Mouse (Mus musculus) liver, embryonic 14.5 days (tissue): ENCODE results near the gene Snapc3. TPM values are rescaled to one million over a fixed set of nuclear protein-coding genes. Genes with fewer than 3 reads are reported as not detected.
A peak's percentile ranks its signal among the peaks of the same experiment; 100 is the strongest.

Source experiments
- ATAC-seq: fragments of 200-750 bp; cut with Nextera tagmentation; 2 replicates; pipeline ENCODE4 v1.8.0; 2017; ENCODE audit warnings: moderate number of reproducible peaks, mild to moderate bottlenecking, moderate library complexity; ENCODE audit not compliant: insufficient read depth
- DNase-seq, 3 experiments: peaks; one replicate each; pipeline ENCODE4 v3.0.0-alpha.2; 2012 to 2013; ENCODE audit warnings: low read depth in 3 of 3, low spot score in 3 of 3
- H3K27ac ChIP-seq: fragments of 300-500 bp; sonication (generic); 2 replicates; pipeline ENCODE4 v1.5.1; 2014; ENCODE audit warnings: moderate library complexity, mild to moderate bottlenecking, control low read depth, inconsistent platforms
- H3K27me3 ChIP-seq: fragments of 300-500 bp; sonication (generic); 2 replicates; pipeline ENCODE4 v1.6.1; 2014; ENCODE audit warnings: mild to moderate bottlenecking, low read length, moderate library complexity; ENCODE audit not compliant: control insufficient read depth, insufficient read depth
- H3K36me3 ChIP-seq: fragments of 300-500 bp; sonication (generic); replicated peaks from 2 replicates; pipeline ENCODE4 v1.6.1; 2014; ENCODE audit warnings: low read depth; ENCODE audit not compliant: control insufficient read depth, insufficient read depth
- H3K4me1 ChIP-seq, 2 experiments: fragments of 200-500 bp in 1 of 2; fragments of 300-500 bp in 1 of 2; sonication (generic) in 1 of 2; replicated peaks; 2 replicates each; pipeline ENCODE4 v1.6.1; 2012 to 2014; ENCODE audit warnings: antibody characterized with exemption in 1 of 2, inconsistent platforms in 1 of 2, low read length in 1 of 2; ENCODE audit not compliant: control insufficient read depth in 2 of 2, insufficient read depth in 2 of 2
- H3K4me2 ChIP-seq: fragments of 300-500 bp; sonication (generic); 2 replicates; pipeline ENCODE4 v1.6.1; 2014; ENCODE audit warnings: low read depth, mild to moderate bottlenecking, control low read depth, moderate library complexity
- H3K4me3 ChIP-seq, 2 experiments: fragments of 200-500 bp in 1 of 2; fragments of 300-500 bp in 1 of 2; sonication (generic) in 1 of 2; 2 replicates each; pipeline ENCODE4 v1.5.1; 2012 to 2014; ENCODE audit warnings: low read depth in 2 of 2, low read length in 2 of 2, mild to moderate bottlenecking in 2 of 2, control low read depth in 1 of 2, inconsistent platforms in 1 of 2, moderate library complexity in 1 of 2; ENCODE audit not compliant: insufficient read depth in 1 of 2
- H3K9ac ChIP-seq: fragments of 300-500 bp; sonication (generic); replicated peaks from 2 replicates; pipeline ENCODE4 v1.6.1; 2014; ENCODE audit warnings: mild to moderate bottlenecking, control low read depth, moderate library complexity
- H3K9me3 ChIP-seq: fragments of 300-500 bp; sonication (generic); 2 replicates; pipeline ENCODE4 v1.6.1; 2016; ENCODE audit warnings: low read length, mixed read lengths; ENCODE audit not compliant: control insufficient read depth
- CTCF ChIP-seq: IDR thresholded peaks from 2 replicates; pipeline ENCODE4 v1.5.1; 2016; ENCODE audit warnings: antibody characterized with exemption, low read depth, control low read depth
- EP300 ChIP-seq: IDR thresholded peaks from 2 replicates; pipeline ENCODE4 v1.6.1; 2016; ENCODE audit warnings: antibody characterized with exemption, low read depth
- WGBS: fragments of 180-500 bp; shearing (Covaris S2); extraction: QIAGEN DNeasy Blood & Tissue Kit; methylation state at CpG from one replicate; pipeline ENCODE4 v1.1.7; 2014; ENCODE audit not compliant: insufficient replicate concordance; 5-methylcytosine and 5-hydroxymethylcytosine counted together
- polyA plus RNA-seq, 2 experiments: library from polyadenylated mRNA; depleted of rRNA in 1 of 2; stranded (reverse) in 1 of 2; unstranded in 1 of 2; fragments of >200 nt; fragmentation: Nextera tagmentation in 1 of 2; extraction: Ambion mirVana in 1 of 2; gene quantifications; 2 replicates each; pipeline versions ENCODE4 v1.2.1 to v1.2.3; 2012 to 2014

The Snapc3 gene
- 5.7 and 6.4 TPM in 2 replicates for polyA plus RNA-seq (2012; rRNA removed)
- polyA plus RNA-seq (2014; fragmentation: Nextera tagmentation; extraction: Ambion mirVana), result 8.3 and 8.5 TPM in 2 replicates

DNA sequence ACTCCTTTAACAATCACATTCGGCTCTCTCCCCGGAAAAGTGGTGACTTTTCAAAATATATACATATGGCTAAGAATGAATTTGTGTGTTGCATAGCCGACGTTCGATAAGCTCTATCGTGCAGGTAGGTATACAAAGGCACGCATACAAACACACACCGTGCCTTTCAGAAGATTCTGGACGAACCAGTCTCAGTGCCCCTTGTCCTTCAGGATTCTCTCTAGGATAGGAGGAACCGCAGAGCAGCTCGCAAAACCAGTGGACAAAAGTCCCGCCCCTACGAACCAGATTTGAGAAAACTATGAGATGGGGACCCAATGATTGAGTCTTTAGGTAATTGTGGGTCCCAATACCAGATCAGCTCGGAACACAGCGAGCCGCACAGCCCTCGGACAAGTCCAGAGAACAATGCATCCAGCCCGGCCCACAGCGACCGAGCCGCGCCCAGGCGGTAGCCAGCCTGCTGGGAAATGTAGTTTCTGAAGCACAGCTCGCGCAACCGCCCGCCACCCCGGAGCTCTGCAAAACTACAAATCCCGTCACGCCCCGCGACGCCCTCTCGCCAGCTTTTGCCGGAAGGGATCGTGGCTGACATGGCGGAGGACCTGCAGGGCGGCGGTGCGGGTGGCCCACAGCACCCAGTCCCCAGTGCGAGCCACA is at the start of gene Snapc3:
TSS of gene Snapc3 (plus strand) at position 565 of the 660 bp plus-strand sequence.
- 1% methylated on average over 41 of the region's 41 CpGs for WGBS
- H3K36me3 ChIP-seq, result no peaks in the 10 kb centered on the region
- H3K9ac ChIP-seq, result peak within 1 kb of the TSS; percentile 95
- DNase-seq (peak; percentile 88 to 90 (median 90)), ATAC-seq (peak; percentile 98)
- H3K27ac ChIP-seq, result no peak within 1 kb of the TSS; the same call in 1 of the 2 replicates
- H3K4me1 ChIP-seq, result peaks cover 9 to 11% of the 10 kb centered on the region in 2 experiments
- H3K27me3 ChIP-seq, result no peaks in the 10 kb centered on the region
- peak within 1 kb of the TSS; percentile 77 for H3K4me2 ChIP-seq
- H3K4me3 ChIP-seq, result peak within 1 kb of the TSS; percentile 88 to 99
- TF ChIP-seq EP300 (no peak), CTCF (peak; percentile 46)
- H3K9me3 ChIP-seq, result no peaks in the 10 kb centered on the region

DNA sequence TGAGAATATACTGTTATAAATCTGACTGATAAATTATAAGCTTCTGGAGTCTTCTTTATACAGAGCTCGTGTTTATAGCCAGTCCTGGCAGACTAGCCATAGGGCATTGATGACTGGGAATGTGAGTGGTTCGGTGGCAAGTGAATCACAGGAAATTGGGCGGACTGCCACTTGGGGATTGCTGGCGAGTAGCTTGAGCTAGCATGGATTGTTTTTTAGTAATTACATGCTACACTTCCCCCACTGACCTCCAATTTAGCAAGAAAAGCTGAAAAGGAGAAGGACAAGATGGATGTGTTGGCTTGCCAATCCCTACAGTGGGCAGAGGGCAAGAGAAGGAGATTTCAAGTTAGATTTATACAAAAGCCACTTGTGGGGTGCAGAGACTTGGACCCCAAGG is 44.1 kb upstream of the Snapc3 start:
- ATAC-seq (no peak), DNase-seq (no peak)
- TF ChIP-seq CTCF (no peak), EP300 (no peak)
- no peak overlapping the region for H3K4me2 ChIP-seq
- no peaks in the 10 kb centered on the region for H3K36me3 ChIP-seq
- no peak overlapping the region for H3K4me3 ChIP-seq
- no peaks in the 10 kb centered on the region for H3K4me1 ChIP-seq
- H3K27ac ChIP-seq, result no peak overlapping the region
- H3K9ac ChIP-seq, result no peak overlapping the region
- WGBS, result 40% methylated on average over 4 of the region's 4 CpGs
- no peaks in the 10 kb centered on the region for H3K9me3 ChIP-seq
- no peaks in the 10 kb centered on the region for H3K27me3 ChIP-seq

DNA sequence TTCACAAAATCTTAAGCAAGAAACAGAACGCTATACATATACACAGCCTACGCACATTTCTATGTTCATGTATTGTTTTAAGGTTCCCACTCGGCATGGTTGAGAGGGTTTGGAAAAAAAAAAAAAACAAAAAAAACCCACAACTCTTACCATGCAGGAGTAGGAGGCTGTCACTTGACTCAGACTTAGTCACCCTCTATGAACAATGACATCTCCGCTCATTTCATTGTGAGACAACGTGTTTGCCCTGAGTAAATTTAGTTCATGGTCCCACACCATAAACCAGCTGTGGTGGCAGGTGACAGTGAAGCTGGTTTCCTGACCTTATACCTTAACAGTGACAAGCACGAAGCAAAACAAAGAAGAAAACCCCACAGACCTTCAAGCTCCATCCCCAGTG is 41.9 kb upstream of the Snapc3 start:
- 54% methylated on average over 6 of the region's 6 CpGs for WGBS
- ATAC-seq (no peak), DNase-seq (no peak)
- no peaks in the 10 kb centered on the region for H3K4me1 ChIP-seq
- H3K9ac ChIP-seq, result no peak overlapping the region
- no peak for TF ChIP-seq EP300
- no peak for TF ChIP-seq CTCF
- no peak overlapping the region for H3K27ac ChIP-seq
- no peaks in the 10 kb centered on the region for H3K36me3 ChIP-seq
- no peak overlapping the region for H3K4me2 ChIP-seq
- H3K27me3 ChIP-seq, result no peaks in the 10 kb centered on the region
- H3K4me3 ChIP-seq, result no peak overlapping the region
- H3K9me3 ChIP-seq, result no peaks in the 10 kb centered on the region

DNA sequence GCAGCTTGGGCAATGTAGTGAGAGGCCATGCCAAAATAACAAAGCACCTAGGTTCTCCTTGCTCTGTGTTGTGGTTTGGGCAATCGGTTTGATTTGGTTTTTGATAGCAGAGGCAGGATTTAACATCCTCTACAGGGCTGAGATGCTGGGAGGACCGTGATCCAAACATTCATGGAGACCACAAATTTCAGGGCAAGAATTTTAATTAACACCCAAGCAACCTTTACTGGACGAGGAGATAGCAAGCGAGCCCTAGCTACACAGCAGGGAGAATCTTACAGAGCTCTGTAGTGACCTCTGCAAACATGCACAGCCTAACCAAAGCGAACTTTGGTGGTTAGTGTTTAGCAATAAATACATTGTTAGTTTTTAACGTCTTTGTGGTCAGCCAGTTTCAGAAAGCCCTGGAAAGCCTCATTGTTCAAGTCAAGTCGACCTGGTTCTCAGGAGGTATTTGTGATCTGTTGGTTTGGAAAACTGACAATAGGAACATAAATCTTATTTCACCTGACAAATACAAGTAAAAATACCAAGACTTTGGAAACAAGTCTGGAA is 41.0 kb upstream of the Snapc3 start:
- Histone ChIP-seq H3K4me1 (no peaks in the 10 kb centered on the region), H3K9ac (no peak overlapping the region), H3K36me3 (no peaks in the 10 kb centered on the region), H3K4me2 (no peak overlapping the region), H3K27me3 (no peaks in the 10 kb centered on the region), H3K4me3 (no peak overlapping the region), H3K9me3 (no peaks in the 10 kb centered on the region), H3K27ac (no peak overlapping the region)
- no peak for ATAC-seq
- no peak for DNase-seq
- TF ChIP-seq CTCF, result no peak
- 35% methylated on average over 7 of the region's 7 CpGs for WGBS

DNA sequence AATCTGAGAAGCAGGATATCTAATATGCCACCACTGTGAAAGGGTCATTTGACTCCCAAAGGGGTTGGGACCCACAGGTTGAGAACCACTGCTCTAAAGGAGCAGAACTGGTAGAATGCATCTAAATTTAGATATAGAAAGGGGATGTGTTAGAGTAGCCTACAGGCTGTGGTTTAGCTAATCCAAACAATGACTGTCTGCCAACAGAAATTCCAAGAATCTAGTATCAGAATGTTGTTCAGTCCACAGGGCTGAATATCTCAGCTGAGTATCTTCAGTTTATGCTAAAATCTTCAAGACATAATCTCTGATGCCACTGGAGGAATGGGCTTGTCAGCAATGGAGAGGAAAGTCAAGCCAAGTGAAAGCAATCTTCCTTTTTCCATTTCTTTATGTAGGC is 38.5 kb upstream of the Snapc3 start:
- DNase-seq (no peak), ATAC-seq (no peak)
- H3K9me3 ChIP-seq, result no peaks in the 10 kb centered on the region
- H3K27ac ChIP-seq, result no peak overlapping the region
- no peak overlapping the region for H3K4me3 ChIP-seq
- no peaks in the 10 kb centered on the region for H3K27me3 ChIP-seq
- no peaks in the 10 kb centered on the region for H3K36me3 ChIP-seq
- no peak for TF ChIP-seq CTCF
- TF ChIP-seq EP300, result no peak
- no peak overlapping the region for H3K4me2 ChIP-seq
- no peak overlapping the region for H3K9ac ChIP-seq
- no peaks in the 10 kb centered on the region for H3K4me1 ChIP-seq
